Mouse (Mus musculus) gastrocnemius, postnatal 4 days (tissue): ENCODE measurements around the gene Tbc1d19. TPM values are rescaled to one million over a fixed set of nuclear protein-coding genes. Genes with fewer than 3 reads are reported as not detected.

Experiments
- DNase-seq, 2 experiments: peaks; one replicate each; pipeline ENCODE4 v3.0.0; 2021 to 2022; ENCODE audit warnings: low spot score in 2 of 2, mixed read lengths in 2 of 2
- total RNA-seq, 2 experiments: library from RNA; stranded (reverse); gene quantifications; 2 replicates each; pipeline ENCODE4 v1.2.3; 2021

The Tbc1d19 gene
- total RNA-seq, 2 experiments from 2014 or later: 23.9 to 24.9 TPM

DNA sequence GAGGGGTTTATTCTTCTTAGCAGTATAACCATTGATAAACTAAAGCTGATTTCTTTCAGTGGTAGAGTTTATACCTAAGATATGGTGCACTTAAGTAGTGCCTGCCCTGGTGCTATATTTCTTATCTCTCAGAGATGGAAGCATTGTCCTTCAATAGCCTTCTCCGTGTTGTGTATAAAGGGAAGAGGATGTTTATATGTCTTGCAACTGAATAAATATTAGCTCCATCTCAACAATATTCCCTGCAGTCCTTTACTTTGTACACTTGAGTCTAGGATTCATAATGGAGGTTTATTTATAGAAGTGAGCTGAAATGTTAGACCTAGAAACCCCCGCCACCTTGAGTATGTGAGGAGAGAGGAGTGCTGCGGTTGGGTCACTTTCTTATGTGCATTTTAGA lies 93.4 kb downstream of the Tbc1d19 start:
- no peak for DNase-seq

DNA sequence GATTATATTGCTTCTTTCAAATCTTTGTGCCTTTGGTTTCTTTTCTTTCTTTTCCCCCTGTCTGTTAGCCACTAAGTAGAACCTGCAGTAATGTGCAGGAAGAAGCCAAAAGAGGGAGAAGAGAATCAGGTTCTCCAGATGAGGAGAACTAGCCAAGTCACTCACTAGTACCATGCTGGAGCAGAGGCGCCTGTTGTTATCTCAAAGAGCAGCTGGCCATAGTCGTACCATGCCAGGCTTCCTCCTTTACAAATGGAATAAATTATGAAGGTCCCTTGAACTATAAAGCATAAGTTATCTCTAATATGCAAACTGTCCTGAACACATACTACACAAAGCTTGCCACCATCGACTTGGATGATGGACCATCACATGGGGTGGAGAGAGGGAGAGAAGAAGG lies 99.8 kb downstream of the Tbc1d19 start:
- no peak for DNase-seq

DNA sequence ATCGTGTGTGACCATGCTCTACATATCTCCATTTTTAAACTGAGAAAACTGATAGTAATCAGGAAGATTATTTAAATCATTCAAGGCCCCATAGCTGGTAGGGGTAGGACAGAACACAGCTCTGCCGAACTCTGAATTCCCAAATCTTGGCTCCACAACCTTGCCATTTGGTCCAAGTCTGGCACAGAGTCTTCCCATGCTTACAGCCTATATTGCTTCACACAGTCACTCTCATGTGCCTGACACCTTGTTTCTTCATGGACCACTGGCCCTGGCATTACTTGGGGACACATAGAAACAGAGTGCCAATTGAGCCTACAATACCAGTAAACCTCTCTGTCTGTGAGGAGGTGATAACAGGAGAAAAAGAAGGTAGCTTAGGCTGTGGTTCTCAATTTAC lies 111.0 kb downstream of the Tbc1d19 start:
- DNase-seq: no peak

DNA sequence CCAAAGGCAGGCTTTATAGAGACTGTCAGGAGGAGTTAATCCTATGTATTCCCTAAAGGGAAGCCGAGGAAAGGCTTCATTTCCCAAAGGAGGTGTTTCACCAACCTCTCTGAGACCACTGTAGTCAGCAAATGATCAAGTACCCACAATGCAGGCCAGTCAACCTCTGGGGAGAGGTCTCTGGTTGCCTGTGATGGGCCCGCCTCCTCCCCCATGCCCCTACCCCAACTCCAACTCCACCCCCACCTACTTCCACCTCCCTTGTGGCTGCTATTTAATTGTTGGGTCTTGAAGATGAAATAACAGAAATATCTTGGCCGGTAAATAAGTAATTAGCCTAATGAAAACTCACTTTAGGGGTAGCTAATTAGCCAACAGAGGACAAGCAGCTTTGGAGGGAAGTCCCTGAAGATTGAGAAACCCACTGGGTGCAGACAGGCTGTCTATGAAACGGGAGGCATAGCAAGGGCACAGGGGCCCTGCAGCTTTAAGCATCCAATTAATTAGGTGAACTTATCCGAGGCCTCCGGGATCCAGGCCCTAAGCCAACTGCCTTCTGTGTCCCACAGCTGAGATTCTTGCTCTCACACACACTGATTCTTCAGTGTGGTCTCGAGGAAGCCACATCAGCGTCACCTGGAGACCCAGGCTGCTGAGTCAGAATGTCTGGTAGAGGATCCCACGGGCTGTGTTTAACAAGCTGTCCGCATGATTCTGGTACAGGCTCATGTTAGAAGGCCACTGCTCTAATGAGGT lies 112.9 kb downstream of the Tbc1d19 start:
- DNase-seq: no peak

DNA sequence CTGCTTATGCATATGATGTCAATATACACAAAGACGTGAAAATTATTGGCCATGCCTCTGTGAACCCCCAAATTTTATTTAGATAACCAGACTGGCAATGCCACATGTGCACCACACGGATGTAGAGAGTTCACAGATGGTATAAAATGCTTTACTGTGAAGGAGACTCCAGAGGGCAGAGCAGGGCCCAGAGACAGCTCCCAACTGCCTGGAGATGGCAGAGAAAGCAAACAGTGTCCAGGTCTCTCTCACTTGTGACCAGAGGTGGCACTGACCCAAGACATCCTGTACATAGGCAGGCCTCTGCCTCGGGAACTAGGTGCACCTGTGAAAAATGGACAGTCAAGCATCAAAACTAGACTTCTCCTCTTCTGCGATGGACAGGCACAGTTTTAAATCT lies 114.6 kb downstream of the Tbc1d19 start:
- DNase-seq: no peak

GRCm38 (mm10) chr5:53926301-53926855 lies 117.0 kb downstream of the Tbc1d19 start:
- no peak for DNase-seq

DNA sequence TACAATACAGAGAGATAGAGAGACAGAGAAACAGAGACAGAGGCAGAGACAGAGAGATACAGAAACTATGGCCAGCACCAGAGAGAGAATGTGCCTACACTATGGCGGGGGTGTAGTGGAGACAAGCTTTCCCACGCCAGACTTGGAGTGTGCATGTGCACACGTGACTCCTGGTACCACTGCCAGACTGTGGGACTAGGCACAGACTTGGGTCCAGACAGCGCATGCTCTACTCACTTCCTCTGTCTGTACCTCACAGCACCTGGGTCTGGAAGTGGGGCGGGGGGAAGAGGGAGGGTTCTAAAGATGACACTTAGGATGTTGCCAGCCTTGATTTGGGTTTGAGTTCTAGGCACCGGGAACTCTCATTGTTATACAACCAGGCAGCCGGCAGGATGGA lies 118.5 kb downstream of the Tbc1d19 start:
- no peak for DNase-seq

GRCm38 (mm10) chr5:53928537-53928936 lies 119.1 kb downstream of the Tbc1d19 start:
- no peak for DNase-seq

DNA sequence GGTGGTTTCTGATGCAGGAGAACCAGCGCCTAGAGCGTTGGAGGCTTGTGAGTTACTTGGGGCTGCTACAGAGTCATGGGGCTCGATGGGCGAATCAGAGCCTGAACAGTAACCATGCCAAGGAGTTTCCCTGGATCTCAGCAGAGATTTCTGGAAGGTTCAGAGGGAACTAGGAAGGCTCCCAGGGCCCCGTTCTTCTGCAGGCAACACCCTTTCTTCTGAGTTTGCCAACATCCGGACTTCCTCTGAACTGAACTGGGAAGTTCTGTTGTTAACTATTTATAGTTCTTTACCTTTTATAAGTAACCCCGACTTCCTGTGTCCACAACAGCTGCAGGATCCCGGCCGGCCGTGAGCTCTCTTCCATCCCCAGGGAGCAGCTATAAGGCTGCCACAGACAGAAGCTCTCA lies 119.8 kb downstream of the Tbc1d19 start:
- DNase-seq: peak in 1 of 2 experiments; percentile 36

DNA sequence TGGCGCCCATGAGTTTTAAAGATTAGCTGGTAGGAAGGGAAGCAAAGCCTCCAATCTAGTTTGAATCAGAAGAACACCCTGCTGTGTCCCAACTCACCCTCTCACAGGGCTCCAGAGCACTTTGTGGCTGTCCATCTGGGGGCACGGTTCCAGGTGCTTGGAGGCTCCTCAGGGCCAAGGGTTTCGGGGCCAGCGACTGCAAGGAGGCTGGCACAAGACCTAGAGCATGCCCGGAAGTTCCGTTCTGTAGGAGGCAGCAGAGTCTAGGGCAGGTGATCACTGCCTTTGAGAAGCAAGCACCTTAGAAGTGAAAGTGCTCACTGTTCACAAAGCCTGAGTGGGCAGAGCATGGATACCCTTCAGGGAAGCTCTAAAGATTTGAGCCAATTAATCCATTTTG lies 120.4 kb downstream of the Tbc1d19 start:
- DNase-seq: no peak

- DNase-seq: no peak
Measured at GRCm38 (mm10) chr5:53931011-53931410, 121.6 kb downstream of the Tbc1d19 start.

DNA sequence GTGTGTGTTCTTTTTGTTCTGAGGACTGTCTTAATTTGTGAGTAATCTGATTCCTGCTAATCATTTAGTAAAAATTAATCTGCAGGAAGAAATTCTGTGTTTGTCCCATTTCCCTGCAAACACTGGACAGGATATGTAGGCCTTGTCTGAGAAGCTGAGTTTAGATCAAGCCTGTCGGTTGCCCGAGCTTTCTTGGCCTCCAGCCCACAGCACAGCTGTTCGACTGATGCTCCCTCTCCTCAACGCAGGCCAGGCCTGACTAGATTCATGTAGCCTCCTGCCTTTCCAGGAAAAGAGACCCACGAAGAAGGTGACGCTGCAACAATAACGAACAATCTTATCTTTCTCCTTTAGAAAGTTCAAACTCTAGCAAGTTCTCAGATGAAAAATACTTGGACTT lies 124.2 kb downstream of the Tbc1d19 start:
- DNase-seq: peak; percentile 70 to 89

GRCm38 (mm10) chr5:53934040-53934439 lies 124.6 kb downstream of the Tbc1d19 start:
- DNase-seq: no peak

DNA sequence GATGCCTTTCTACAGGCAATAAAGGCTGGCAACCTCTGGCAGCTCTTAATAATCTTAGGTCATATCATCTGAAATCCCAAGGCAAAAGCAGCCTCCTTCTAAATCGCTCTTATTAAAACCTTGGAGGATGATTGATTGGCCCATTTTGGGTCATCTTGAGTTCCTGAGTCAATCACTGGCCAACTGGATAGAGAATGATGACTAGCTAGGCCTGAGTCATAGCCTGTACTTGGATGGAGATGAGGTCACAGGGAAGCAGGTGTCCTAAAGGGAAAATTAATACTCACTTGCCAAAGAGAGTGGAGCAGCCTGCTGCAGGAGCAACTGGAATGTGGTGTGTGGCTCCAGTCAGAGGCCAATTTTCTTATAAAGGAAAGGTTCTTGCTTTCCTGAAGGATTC lies 125.4 kb downstream of the Tbc1d19 start:
- DNase-seq: no peak

DNA sequence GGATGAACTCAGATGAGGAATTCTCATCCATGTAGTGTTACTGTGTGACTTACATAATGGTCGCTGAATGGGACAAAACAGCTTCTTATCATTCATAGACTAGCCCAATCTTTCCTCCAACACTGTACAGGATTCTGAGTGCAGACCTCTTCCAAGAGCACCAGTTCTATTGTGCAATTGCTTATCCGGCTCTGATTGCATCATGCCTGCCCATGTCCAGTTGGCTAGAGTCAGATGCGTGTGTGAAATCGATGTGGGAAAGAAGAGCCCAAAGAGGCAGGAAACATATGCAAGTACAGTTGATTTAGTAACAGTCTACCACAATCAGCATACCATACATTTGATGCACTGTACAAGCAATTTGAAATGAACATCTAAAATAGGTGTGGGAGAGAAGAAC lies 127.8 kb downstream of the Tbc1d19 start:
- no peak for DNase-seq

- DNase-seq: no peak
Measured at GRCm38 (mm10) chr5:53939026-53939425, 129.6 kb downstream of the Tbc1d19 start.

- no peak for DNase-seq
Measured at GRCm38 (mm10) chr5:53941322-53942024, 132.1 kb downstream of the Tbc1d19 start.

GRCm38 (mm10) chr5:53942332-53942731 lies 132.9 kb downstream of the Tbc1d19 start:
- DNase-seq: no peak

DNA sequence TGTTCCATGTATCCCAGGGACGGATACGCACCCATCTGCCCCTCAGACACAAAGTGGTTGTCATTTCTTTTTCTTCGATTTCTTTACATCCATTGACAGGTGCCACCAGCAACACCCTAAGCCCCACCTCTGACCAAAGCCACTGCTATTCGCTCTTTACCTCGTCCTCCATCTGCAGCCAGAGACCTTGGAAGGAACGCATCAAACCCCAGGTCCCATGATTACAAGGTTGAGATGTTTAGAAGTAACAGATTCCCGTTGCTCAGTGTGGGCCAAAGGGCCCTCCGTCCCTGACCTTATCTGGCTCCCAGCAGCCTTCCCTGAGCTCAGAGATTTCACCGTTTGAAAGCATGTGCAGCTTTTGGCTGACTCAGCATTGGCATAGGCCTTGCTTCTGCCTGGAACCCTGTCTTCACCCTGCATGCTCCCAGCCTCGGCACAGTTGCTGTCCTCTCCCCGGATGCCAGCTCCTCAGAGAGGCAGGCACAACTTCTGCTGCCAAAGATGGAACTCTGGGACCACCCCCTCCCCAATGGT lies 134.0 kb downstream of the Tbc1d19 start:
- no peak for DNase-seq

GRCm38 (mm10) chr5:53946747-53947146 lies 137.3 kb downstream of the Tbc1d19 start:
- no peak for DNase-seq

GRCm38 (mm10) chr5:53947549-53948183 lies 138.3 kb downstream of the Tbc1d19 start:
- DNase-seq: no peak
